In the genomic region with DNA sequence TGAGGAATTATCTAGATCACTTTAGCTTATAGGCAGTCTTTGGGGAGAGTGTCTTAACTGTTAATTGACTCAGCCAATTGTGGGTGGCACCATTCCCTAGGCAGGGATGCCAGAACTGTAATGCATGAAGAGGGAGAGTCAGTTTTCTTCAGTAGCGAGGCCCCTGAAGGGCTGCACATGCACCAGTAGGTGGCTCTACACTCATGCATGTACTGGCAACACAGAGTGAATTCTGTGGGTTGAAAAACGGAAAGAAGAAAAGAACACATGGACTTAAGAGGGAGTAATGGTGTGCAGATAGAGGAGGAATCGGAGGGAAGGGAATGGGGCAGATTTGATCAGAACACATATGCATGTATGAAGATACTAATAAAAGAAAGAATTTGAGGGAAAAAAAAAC, we compare ENCODE assay signal across 11 mouse cellular contexts.
A peak's percentile ranks its signal among the peaks of the same experiment; 100 is the strongest.
DNase-seq lines count a peak whose midpoint lies in the region; ATAC-seq and TF ChIP-seq lines count a peak whose summit lies in the region.
"Had no signal": no experiment of that assay in that cellular context is flagged by ENCODE, and none has a peak within 500 bp of the region (broad histone marks: within the 10 kb centered on the region; RNA-seq: fewer than 3 reads in every experiment).

No protein-coding gene starts in this region.

- peak; percentile 40 for TF ChIP-seq CTCF in liver, embryonic 14.5 days (IDR thresholded peaks at IDR 0.05; ENCODE audit: low read depth)
- TF ChIP-seq CTCF in embryonic fibroblast, embryonic 13.5 days (IDR thresholded peaks at IDR 0.05; ENCODE audit: borderline replicate concordance, insufficient read depth, low read length), result peak; percentile 10; the same call in 1 of the 2 replicates

- 70% methylated on average over 3 of the region's 3 CpGs for WGBS in heart, embryonic 14.5 days
- 64% methylated on average over 3 of the region's 3 CpGs for WGBS in heart, embryonic 10.5 days
- WGBS in liver, embryonic 14.5 days (ENCODE audit: insufficient replicate concordance), result 35% methylated on average over 3 of the region's 3 CpGs
- WGBS in liver, embryonic 11.5 days, result 56% methylated on average over 3 of the region's 3 CpGs

- H3K9me3 ChIP-seq in heart, embryonic 14.5 days (ENCODE audit: control insufficient read depth, low read length), result no peaks in the 10 kb centered on the region
- H3K9me3 ChIP-seq in heart, embryonic 10.5 days, result no peaks in the 10 kb centered on the region
- no peaks in the 10 kb centered on the region for H3K9me3 ChIP-seq in liver, embryonic 14.5 days (ENCODE audit: control insufficient read depth, low read length)
- H3K9me3 ChIP-seq in liver, embryonic 11.5 days (ENCODE audit: control insufficient read depth, low read length), result no peaks in the 10 kb centered on the region
- H3K9me3 ChIP-seq: heart, embryonic 12.5 days had no signal

- H3K4me1 ChIP-seq in heart, embryonic 14.5 days (ENCODE audit: control insufficient read depth in 2 of 2, insufficient read depth in 2 of 2, low read length in 2 of 2), result peaks cover 6 to 11% of the 10 kb centered on the region in 2 experiments
- peaks cover 10% of the 10 kb centered on the region; the same call in 1 of the 2 replicates for H3K4me1 ChIP-seq in heart, embryonic 10.5 days
- H3K4me1 ChIP-seq in liver, embryonic 14.5 days (replicated peaks; ENCODE audit: control insufficient read depth in 2 of 2, insufficient read depth in 2 of 2, low read length in 1 of 2), result no peaks in the 10 kb centered on the region; a peak in 1 of 4 replicates
- H3K4me1 ChIP-seq in liver, embryonic 11.5 days (replicated peaks; ENCODE audit: control insufficient read depth, insufficient read depth, low read length), result no peaks in the 10 kb centered on the region
- no peaks in the 10 kb centered on the region for H3K4me1 ChIP-seq in embryonic fibroblast, embryonic 13.5 days (ENCODE audit: control insufficient read depth, insufficient read depth, low read length)

- ATAC-seq in heart, embryonic 14.5 days (ENCODE audit: insufficient number of reproducible peaks, insufficient read depth, low FRiP score, low read depth), result no peak
- ATAC-seq in liver, embryonic 14.5 days (ENCODE audit: insufficient read depth), result no peak
- no peak for ATAC-seq in liver, embryonic 11.5 days (replicated peaks; ENCODE audit: low FRiP score)
- ATAC-seq: midbrain, embryonic 16.5 days had no signal

- H3K27me3 ChIP-seq in heart, embryonic 14.5 days (ENCODE audit: control insufficient read depth, insufficient read depth, low read length), result 0 out of 2 replicates have a peak, but pooled peaks cover 6% of the 10 kb centered on the region
- H3K27me3 ChIP-seq in heart, embryonic 10.5 days (ENCODE audit: insufficient read depth, poor library complexity, severe bottlenecking), result peaks cover 15% of the 10 kb centered on the region
- no peaks in the 10 kb centered on the region for H3K27me3 ChIP-seq in liver, embryonic 14.5 days (ENCODE audit: control insufficient read depth, insufficient read depth, low read length)
- no peaks in the 10 kb centered on the region for H3K27me3 ChIP-seq in liver, embryonic 11.5 days (replicated peaks; ENCODE audit: control insufficient read depth, insufficient read depth, low read length)

- TF ChIP-seq EP300 in liver, embryonic 14.5 days (IDR thresholded peaks at IDR 0.05; ENCODE audit: low read depth), result no peak

- H3K27ac ChIP-seq in heart, embryonic 14.5 days (replicated peaks in 1 of 2; ENCODE audit: control insufficient read depth in 1 of 2, insufficient read depth in 1 of 2, low read depth in 2 of 2, low read length in 2 of 2), result no peak overlapping the region
- H3K27ac ChIP-seq in heart, embryonic 10.5 days, result no peak overlapping the region
- H3K27ac ChIP-seq in liver, embryonic 14.5 days, result no peak overlapping the region
- H3K27ac ChIP-seq in liver, embryonic 11.5 days (ENCODE audit: low read depth, low read length), result no peak overlapping the region
- no peak overlapping the region for H3K27ac ChIP-seq in embryonic fibroblast, embryonic 13.5 days (ENCODE audit: insufficient read depth, low read length)

- H3K4me3 ChIP-seq in heart, embryonic 14.5 days (ENCODE audit: control insufficient read depth in 1 of 2, insufficient read depth in 1 of 2, low read depth in 1 of 2, low read length in 2 of 2), result no peak overlapping the region
- H3K4me3 ChIP-seq in heart, embryonic 10.5 days, result no peak overlapping the region
- no peak overlapping the region for H3K4me3 ChIP-seq in liver, embryonic 14.5 days (ENCODE audit: insufficient read depth in 1 of 2, low read depth in 2 of 2, low read length in 2 of 2)
- H3K4me3 ChIP-seq in liver, embryonic 11.5 days (ENCODE audit: low read depth, low read length), result no peak overlapping the region
- H3K4me3 ChIP-seq in embryonic fibroblast, embryonic 13.5 days (ENCODE audit: insufficient read depth, low read length), result no peak overlapping the region
- H3K4me3 ChIP-seq: heart, embryonic 12.5 days had no signal

- H3K9ac ChIP-seq in heart, embryonic 14.5 days (ENCODE audit: low read length), result no peak overlapping the region
- no peak overlapping the region for H3K9ac ChIP-seq in liver, embryonic 14.5 days (replicated peaks)
- H3K9ac ChIP-seq in liver, embryonic 11.5 days (ENCODE audit: low read depth, low read length), result no peak overlapping the region
- H3K9ac ChIP-seq: heart, embryonic 12.5 days had no signal

- no peak for TF ChIP-seq POLR2A in embryonic fibroblast, embryonic 13.5 days (IDR thresholded peaks at IDR 0.05; ENCODE audit: low read depth, low read length)

- no peak for DNase-seq in heart, embryonic 10.5 days (ENCODE audit: low spot score)
- no peak for DNase-seq in liver, embryonic 14.5 days (ENCODE audit: low read depth in 3 of 3, low spot score in 3 of 3)
- DNase-seq in liver, embryonic 11.5 days (ENCODE audit: low spot score), result no peak
- peak; percentile 21 for DNase-seq in NIH3T3 (ENCODE audit: low read depth)
- no peak for DNase-seq in adrenal gland, postnatal 36 days
- DNase-seq in cerebellum, adult 18-20 months, result no peak
- DNase-seq: right cerebral cortex, adult 18-20 months had no signal

- peak overlapping the region; percentile 54 for H3K4me2 ChIP-seq in heart, embryonic 14.5 days (ENCODE audit: low read length)
- no peak overlapping the region for H3K4me2 ChIP-seq in liver, embryonic 14.5 days (ENCODE audit: low read depth)
- H3K4me2 ChIP-seq in liver, embryonic 11.5 days, result no peak overlapping the region

- H3K36me3 ChIP-seq in heart, embryonic 14.5 days (ENCODE audit: control insufficient read depth, insufficient read depth, low read length), result no peaks in the 10 kb centered on the region
- no peaks in the 10 kb centered on the region for H3K36me3 ChIP-seq in heart, embryonic 10.5 days
- no peaks in the 10 kb centered on the region for H3K36me3 ChIP-seq in liver, embryonic 14.5 days (replicated peaks; ENCODE audit: control insufficient read depth, insufficient read depth, low read depth)
- no peaks in the 10 kb centered on the region for H3K36me3 ChIP-seq in liver, embryonic 11.5 days (ENCODE audit: control insufficient read depth, insufficient read depth, low read length)
- H3K36me3 ChIP-seq: heart, embryonic 12.5 days had no signal
